Mouse (Mus musculus) left cerebral cortex, postnatal 14 days (tissue): ENCODE measurements at regions not wholly inside any gene's neighbourhood (a gene's known extent, or its start where the extent isn't known, plus 50 kb on each side); places are given as distances from the start of the nearest gene placed in this dataset.
A peak's percentile ranks its signal among the peaks of the same experiment; 100 is the strongest.

Experiments used
- DNase-seq, 2 experiments: peaks; one replicate each; pipeline ENCODE4 v3.0.0; 2021 to 2022; ENCODE audit warnings: low spot score in 2 of 2, mixed read lengths in 1 of 2
- intact Hi-C: fragments of 180-260 bp; cut with DNase I; formaldehyde crosslinking; loops from one replicate; pipeline ENCODE4 v1.15.1; 2025

GRCm38 (mm10) chr7:137735873-137736527 is 298.6 kb downstream of the Glrx3 start:
- intact Hi-C loops: no loop called here
- DNase-seq: no peak

GRCm38 (mm10) chr7:137741702-137742101 is 304.3 kb downstream of the Glrx3 start:
- DNase-seq: no peak
- intact Hi-C loops: no loop called here

GRCm38 (mm10) chr7:137742297-137742751 is 304.9 kb downstream of the Glrx3 start:
- no peak for DNase-seq
- intact Hi-C loops: no loop called here

- intact Hi-C loops: no loop called here
- DNase-seq: peak in 1 of 2 experiments; percentile 19
These were observed 308.2 kb downstream of the Glrx3 start for GRCm38 (mm10) chr7:137745575-137745974.

- intact Hi-C loops: no loop called here
These were observed 308.6 kb downstream of the Glrx3 start for GRCm38 (mm10) chr7:137745991-137746390.

GRCm38 (mm10) chr7:137748936-137749335 is 311.5 kb downstream of the Glrx3 start:
- DNase-seq: no peak
- intact Hi-C loops: no loop called here

More at GRCm38 (mm10) chr7:137745991-137746390, 308.6 kb downstream of the Glrx3 start:
- no peak for DNase-seq

- intact Hi-C loops: no loop called here
- DNase-seq: no peak
These were observed 313.3 kb downstream of the Glrx3 start for GRCm38 (mm10) chr7:137750741-137751140.

- intact Hi-C loops: no loop called here
- DNase-seq: no peak
These were observed 313.9 kb downstream of the Glrx3 start for GRCm38 (mm10) chr7:137751151-137751859.

- intact Hi-C loops: no loop called here
- DNase-seq: no peak
These were observed 328.5 kb downstream of the Glrx3 start for GRCm38 (mm10) chr7:137765961-137766360.

- DNase-seq: no peak
- intact Hi-C loops: no loop called here
These were observed 329.3 kb downstream of the Glrx3 start for GRCm38 (mm10) chr7:137766721-137767120.

GRCm38 (mm10) chr7:137773051-137773964 is 335.9 kb downstream of the Glrx3 start:
- intact Hi-C loops: no loop called here
- no peak for DNase-seq

- peak in 1 of 2 experiments; percentile 9 for DNase-seq
- intact Hi-C loops: no loop called here
These were observed 336.5 kb downstream of the Glrx3 start for GRCm38 (mm10) chr7:137773965-137774310.

- DNase-seq: peak in 1 of 2 experiments; percentile 43
- intact Hi-C loops: loop anchor here (5.0 kb wide), 1 partner anchor 182 kb away; no protein-coding TSS in a partner anchor
These were observed 346.5 kb downstream of the Glrx3 start for GRCm38 (mm10) chr7:137783954-137784353.

GRCm38 (mm10) chr7:137805361-137805760 is 367.9 kb downstream of the Glrx3 start:
- intact Hi-C loops: no loop called here
- DNase-seq: peak; percentile 30 to 38

- peak; percentile 26 to 28 for DNase-seq
- intact Hi-C loops: no loop called here
These were observed 375.4 kb downstream of the Glrx3 start for GRCm38 (mm10) chr7:137812839-137813238.

- intact Hi-C loops: no loop called here
- no peak for DNase-seq
These were observed 403.1 kb downstream of the Glrx3 start for GRCm38 (mm10) chr7:137840520-137840919.

- DNase-seq: no peak
- intact Hi-C loops: no loop called here
These were observed 403.6 kb downstream of the Glrx3 start for GRCm38 (mm10) chr7:137841044-137841443.

- intact Hi-C loops: no loop called here
- peak in 1 of 2 experiments; percentile 10 for DNase-seq
These were observed 404.2 kb downstream of the Glrx3 start for GRCm38 (mm10) chr7:137841456-137842100.

- intact Hi-C loops: no loop called here
- DNase-seq: peak in 1 of 2 experiments; percentile 10
These were observed 410.4 kb downstream of the Glrx3 start for GRCm38 (mm10) chr7:137847856-137848255.
